8 mouse cellular contexts compared by ENCODE assay signal in the genomic region with DNA sequence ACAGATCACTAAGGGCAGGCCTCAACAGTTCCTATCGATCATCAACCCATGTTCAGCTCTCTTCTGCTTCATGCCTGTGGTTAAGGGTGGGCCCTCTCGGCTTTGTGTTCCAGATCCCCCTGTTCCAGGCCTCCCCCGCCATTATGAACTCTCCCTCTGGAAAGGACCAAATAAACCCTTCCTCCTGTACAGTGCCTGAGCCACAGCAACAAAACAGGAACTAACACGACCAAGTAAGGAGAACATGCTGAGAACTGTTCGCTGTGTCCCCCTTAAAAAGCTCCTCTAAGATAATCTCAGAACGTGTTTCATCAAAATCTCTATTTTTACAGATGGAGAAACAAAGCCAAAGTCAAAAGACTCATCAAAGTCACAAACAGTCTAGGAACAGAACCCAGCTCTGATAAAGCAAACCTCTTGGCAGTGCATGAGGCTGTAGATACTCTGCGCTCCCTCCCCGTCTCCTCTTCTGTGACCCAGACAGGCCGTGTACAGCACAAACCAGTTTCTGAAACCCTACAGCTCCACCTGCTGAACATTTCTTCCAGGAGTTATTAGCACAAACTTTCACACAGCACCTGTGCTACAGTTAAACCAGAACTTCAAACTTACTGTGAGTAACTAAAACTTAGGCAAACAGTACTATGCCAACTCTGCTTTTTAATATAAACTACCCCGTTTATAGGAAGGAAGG. TPM values are rescaled to one million over a fixed set of nuclear protein-coding genes. Genes with fewer than 3 reads are reported as not detected.
DNase-seq lines count a peak whose midpoint lies in the region; ATAC-seq and TF ChIP-seq lines count a peak whose summit lies in the region.

No protein-coding gene starts in this region.

- peaks cover 5% of the 10 kb centered on the region; the same call in 1 of the 2 replicates for H3K4me1 ChIP-seq in hindbrain, postnatal 0 days (ENCODE audit: insufficient read depth, low read length)
- peaks cover 5% of the 10 kb centered on the region for H3K4me1 ChIP-seq in hindbrain, embryonic 14.5 days (replicated peaks; ENCODE audit: control insufficient read depth, insufficient read depth, low read length)
- H3K4me1 ChIP-seq in bone marrow macrophage, adult 2 months (ENCODE audit: control insufficient read depth, insufficient read depth, low read length), result peaks cover 16% of the 10 kb centered on the region
- H3K4me1 ChIP-seq in heart, postnatal 0 days (ENCODE audit: control insufficient read depth, insufficient read depth), result peaks cover 23% of the 10 kb centered on the region; the same call in 1 of the 2 replicates
- no peaks in the 10 kb centered on the region for H3K4me1 ChIP-seq in hindbrain, embryonic 11.5 days (replicated peaks; ENCODE audit: control insufficient read depth, insufficient read depth, low read length)

- no peak overlapping the region for H3K4me2 ChIP-seq in hindbrain, postnatal 0 days (ENCODE audit: low read depth, low read length)
- no peak overlapping the region for H3K4me2 ChIP-seq in hindbrain, embryonic 14.5 days (replicated peaks)
- H3K4me2 ChIP-seq in heart, postnatal 0 days (ENCODE audit: low read depth, low read length), result no peak overlapping the region
- H3K4me2 ChIP-seq in hindbrain, embryonic 11.5 days (replicated peaks; ENCODE audit: low read depth, low read length), result no peak overlapping the region

- TF ChIP-seq POLR2A in bone marrow macrophage, adult 2 months (IDR thresholded peaks at IDR 0.05; ENCODE audit: borderline replicate concordance, low read depth, low read length), result no peak

- no peaks in the 10 kb centered on the region for H3K27me3 ChIP-seq in hindbrain, postnatal 0 days (ENCODE audit: insufficient read depth, low read length)
- no peaks in the 10 kb centered on the region for H3K27me3 ChIP-seq in hindbrain, embryonic 14.5 days (ENCODE audit: control insufficient read depth, insufficient read depth, low read length)
- H3K27me3 ChIP-seq in heart, postnatal 0 days (ENCODE audit: control insufficient read depth, insufficient read depth, low read length), result no peaks in the 10 kb centered on the region
- no peaks in the 10 kb centered on the region for H3K27me3 ChIP-seq in hindbrain, embryonic 11.5 days (ENCODE audit: control insufficient read depth, insufficient read depth, low read length)

- H3K36me3 ChIP-seq in hindbrain, postnatal 0 days (ENCODE audit: insufficient read depth, low read length), result no peaks in the 10 kb centered on the region
- no peaks in the 10 kb centered on the region for H3K36me3 ChIP-seq in hindbrain, embryonic 14.5 days (replicated peaks; ENCODE audit: control insufficient read depth, insufficient read depth)
- peaks cover 13% of the 10 kb centered on the region for H3K36me3 ChIP-seq in heart, postnatal 0 days (replicated peaks; ENCODE audit: control insufficient read depth, insufficient read depth, low read length)
- H3K36me3 ChIP-seq in hindbrain, embryonic 11.5 days (ENCODE audit: control insufficient read depth, insufficient read depth, low read length), result peaks cover 3% of the 10 kb centered on the region; the same call in 1 of the 2 replicates

- 69% methylated on average over 10 of the region's 10 CpGs for WGBS in hindbrain, postnatal 0 days
- 80% methylated on average over 10 of the region's 10 CpGs for WGBS in hindbrain, embryonic 14.5 days
- 45% methylated on average over 10 of the region's 10 CpGs for WGBS in heart, postnatal 0 days
- 83% methylated on average over 10 of the region's 10 CpGs for WGBS in hindbrain, embryonic 11.5 days

- peak; percentile 54 for TF ChIP-seq CTCF in hindbrain, postnatal 0 days (IDR thresholded peaks at IDR 0.05; ENCODE audit: low read depth)
- no peak for TF ChIP-seq CTCF in bone marrow macrophage, adult 2 months (IDR thresholded peaks at IDR 0.05; ENCODE audit: low read depth, low read length)
- peak; percentile 58 for TF ChIP-seq CTCF in heart, postnatal 0 days (IDR thresholded peaks at IDR 0.05; ENCODE audit: low read depth)

- peak; percentile 53 for DNase-seq in hindbrain, postnatal 0 days (ENCODE audit: low spot score)
- DNase-seq in hindbrain, embryonic 14.5 days (ENCODE audit: low spot score), result no peak
- peak; percentile 68 for DNase-seq in heart, postnatal 0 days (ENCODE audit: low spot score)
- no peak for DNase-seq in hindbrain, embryonic 11.5 days (ENCODE audit: low spot score)
- DNase-seq in adrenal gland, adult (ENCODE audit: inconsistent age in 2 of 2, low spot score in 1 of 2), result no peak

- no peak for TF ChIP-seq EP300 in heart, postnatal 0 days (IDR thresholded peaks at IDR 0.05; ENCODE audit: low read depth)

- ATAC-seq in hindbrain, postnatal 0 days, result no peak
- ATAC-seq in hindbrain, embryonic 14.5 days (ENCODE audit: low FRiP score), result no peak
- peak; percentile 84 for ATAC-seq in heart, postnatal 0 days (ENCODE audit: insufficient read depth, low read depth)
- peak; percentile 81 for ATAC-seq in megakaryocyte-erythroid progenitor cell, adult 5-6 weeks (replicated peaks; ENCODE audit: low FRiP score, low TSS enrichment, poor library complexity, severe bottlenecking)
- no peak for ATAC-seq in hindbrain, embryonic 11.5 days (ENCODE audit: low FRiP score)
- ATAC-seq in activated CD4-positive, CD25-positive, alpha-beta regulatory T cell, adult 4 months, result no peak

- no peak overlapping the region for H3K9ac ChIP-seq in hindbrain, postnatal 0 days (replicated peaks; ENCODE audit: low read length)
- H3K9ac ChIP-seq in hindbrain, embryonic 14.5 days, result no peak overlapping the region
- no peak overlapping the region for H3K9ac ChIP-seq in heart, postnatal 0 days (replicated peaks; ENCODE audit: low read depth, low read length)
- H3K9ac ChIP-seq in hindbrain, embryonic 11.5 days (ENCODE audit: low read depth, low read length), result no peak overlapping the region

- H3K9me3 ChIP-seq in hindbrain, postnatal 0 days (ENCODE audit: low read length), result no peaks in the 10 kb centered on the region
- H3K9me3 ChIP-seq in hindbrain, embryonic 14.5 days (ENCODE audit: control insufficient read depth, low read length), result no peaks in the 10 kb centered on the region
- no peaks in the 10 kb centered on the region for H3K9me3 ChIP-seq in heart, postnatal 0 days (replicated peaks; ENCODE audit: control insufficient read depth, low read length)
- no peaks in the 10 kb centered on the region for H3K9me3 ChIP-seq in hindbrain, embryonic 11.5 days (ENCODE audit: control insufficient read depth, low read length)

- H3K4me3 ChIP-seq in hindbrain, postnatal 0 days (ENCODE audit: low read length), result no peak overlapping the region
- no peak overlapping the region for H3K4me3 ChIP-seq in hindbrain, embryonic 14.5 days (replicated peaks; ENCODE audit: low read length)
- no peak overlapping the region for H3K4me3 ChIP-seq in bone marrow macrophage, adult 2 months (ENCODE audit: insufficient read depth, low read length)
- no peak overlapping the region for H3K4me3 ChIP-seq in heart, postnatal 0 days (ENCODE audit: low read depth, low read length)
- H3K4me3 ChIP-seq in hindbrain, embryonic 11.5 days (ENCODE audit: low read depth, low read length), result no peak overlapping the region

- H3K27ac ChIP-seq in hindbrain, postnatal 0 days, result no peak overlapping the region
- no peak overlapping the region for H3K27ac ChIP-seq in hindbrain, embryonic 14.5 days
- H3K27ac ChIP-seq in bone marrow macrophage, adult 2 months (ENCODE audit: insufficient read depth, low read depth, low read length), result 0 out of 2 replicates have a peak overlapping the region, but pooled peaks have one; percentile 33
- H3K27ac ChIP-seq in heart, postnatal 0 days (ENCODE audit: low read depth), result peak overlapping the region; percentile 43; the same call in 1 of the 2 replicates
- H3K27ac ChIP-seq in hindbrain, embryonic 11.5 days (ENCODE audit: low read depth, low read length), result no peak overlapping the region

RNA-seq across cellular contexts. Expression of gene Dtnbp1, which starts 49.4 kb away (rescaled TPM):
- total RNA-seq in hindbrain, postnatal 0 days (2014; rRNA removed), result 90.7 and 97.6 TPM in 2 replicates
- 114 and 127 TPM in 2 replicates for polyA plus RNA-seq in hindbrain, postnatal 0 days (2015; fragmentation: Nextera tagmentation; extraction: Ambion mirVana)
- 129 and 132 TPM in 2 replicates for polyA plus RNA-seq in hindbrain, embryonic 14.5 days (2014; fragmentation: Nextera tagmentation; extraction: Ambion mirVana)
- polyA plus RNA-seq in bone marrow macrophage, adult 2 months (2012; ENCODE audit: insufficient read depth, insufficient read length, missing spikeins), result 107 and 127 TPM in 2 replicates
- 51.1 and 53.7 TPM in 2 replicates for total RNA-seq in heart, postnatal 0 days (2014; rRNA removed; ENCODE audit: low replicate concordance)
- polyA plus RNA-seq in heart, postnatal 0 days (2015; fragmentation: Nextera tagmentation; extraction: Ambion mirVana), result 84.5 and 86.0 TPM in 2 replicates
- 46.9 and 61.7 TPM in 2 replicates for total RNA-seq in megakaryocyte-erythroid progenitor cell, adult 5-6 weeks (2014; fragmentation: Nextera tagmentation)
- total RNA-seq in megakaryocyte-erythroid progenitor cell, adult 5-6 weeks (2017), result 22.7 and 34.7 TPM in 2 replicates
- 69.2 and 74.0 TPM in 2 replicates for polyA plus RNA-seq in hindbrain, embryonic 11.5 days (2014; fragmentation: Nextera tagmentation; extraction: Ambion mirVana)
- polyA plus RNA-seq in activated CD4-positive, CD25-positive, alpha-beta regulatory T cell, adult 4 months (2017; shearing (Covaris generic)), result 10 to 100 TPM; 11.2 to 12.6 TPM

Comparison
In these comparisons a context has a peak if more than half of its experiments do, and no peak if none do; other contexts are left out.
1. DNase-seq: peak in hindbrain, postnatal 0 days (single experiment) and heart, postnatal 0 days (single experiment); none in hindbrain, embryonic 14.5 days (single experiment), hindbrain, embryonic 11.5 days (single experiment) and adrenal gland, adult (0 of 2).
2. ATAC-seq: peak in heart, postnatal 0 days (single experiment) and megakaryocyte-erythroid progenitor cell, adult 5-6 weeks (single experiment); none in hindbrain, postnatal 0 days (single experiment), hindbrain, embryonic 14.5 days (single experiment), hindbrain, embryonic 11.5 days (single experiment) and activated CD4-positive, CD25-positive, alpha-beta regulatory T cell, adult 4 months (single experiment).
3. H3K27ac ChIP-seq: peak in bone marrow macrophage, adult 2 months (single experiment) and heart, postnatal 0 days (single experiment); none in hindbrain, postnatal 0 days (single experiment), hindbrain, embryonic 14.5 days (single experiment) and hindbrain, embryonic 11.5 days (single experiment).